Mouse (Mus musculus) olfactory bulb, adult 2 months (tissue): Measurements from ENCODE around the gene Tgfbr3l.

Experiments
- CTCF ChIP-seq: fragments of 200-500 bp; IDR thresholded peaks from 2 replicates; pipeline ENCODE4 v1.5.1; 2012; ENCODE audit warnings: low read depth, mild to moderate bottlenecking, low read length, moderate library complexity; ENCODE audit not compliant: insufficient read depth
- POLR2A ChIP-seq: fragments of 200-500 bp; IDR thresholded peaks from 2 replicates; pipeline ENCODE4 v1.6.1; 2012; ENCODE audit warnings: mild to moderate bottlenecking, low read depth, low read length, moderate library complexity; ENCODE audit not compliant: insufficient read depth

DNA sequence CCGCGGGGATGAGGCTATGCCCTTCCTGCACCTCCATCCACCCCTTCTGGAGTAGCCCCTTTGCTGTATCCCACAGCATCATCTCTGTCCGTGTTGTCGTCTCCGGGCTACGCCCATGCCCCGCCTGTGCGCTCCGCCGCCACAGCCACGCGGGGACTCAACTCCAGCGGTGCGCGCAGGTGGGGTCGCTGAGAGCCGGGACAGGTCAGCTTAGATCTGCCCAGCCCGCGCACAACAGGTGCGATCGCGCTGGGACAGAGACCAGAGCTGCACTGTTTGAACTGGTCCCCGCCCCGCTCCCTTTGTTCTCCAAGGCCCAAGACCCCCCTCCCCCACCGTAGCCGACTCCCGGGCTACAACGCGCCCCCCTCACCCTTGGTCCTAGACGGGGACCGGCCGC lies 10.7 kb downstream of the Tgfbr3l start:
- TF ChIP-seq POLR2A: no peak
- TF ChIP-seq CTCF: no peak
